Mouse (Mus musculus) midbrain, postnatal 0 days (tissue): ENCODE measurements at regions not wholly inside any gene's neighbourhood (a gene's known extent, or its start where the extent isn't known, plus 50 kb on each side); places are given as distances from the start of the nearest gene placed in this dataset.

Experiments
- ATAC-seq: fragments of 200-750 bp; cut with Nextera tagmentation; 2 replicates; pipeline ENCODE4 v1.8.0; 2017; ENCODE audit warnings: moderate number of reproducible peaks, mild to moderate bottlenecking, moderate TSS enrichment, moderate library complexity; ENCODE audit not compliant: low FRiP score
- DNase-seq: peaks from one replicate; pipeline ENCODE4 v3.0.0-alpha.2; 2015; ENCODE audit warnings: low spot score
- H3K27ac ChIP-seq: fragments of 300-500 bp; sonication (generic); 2 replicates; pipeline ENCODE4 v1.5.1; 2014; ENCODE audit warnings: low read depth, mild to moderate bottlenecking, low read length, mixed read lengths
- H3K27me3 ChIP-seq: fragments of 300-500 bp; sonication (generic); 2 replicates; pipeline ENCODE4 v1.6.1; 2014; ENCODE audit warnings: low read length, control low read depth, mixed read lengths; ENCODE audit not compliant: insufficient read depth
- H3K36me3 ChIP-seq: fragments of 300-500 bp; sonication (generic); 2 replicates; pipeline ENCODE4 v1.6.1; 2014; ENCODE audit warnings: low read length, control low read depth, mixed read lengths; ENCODE audit not compliant: insufficient read depth
- H3K4me1 ChIP-seq: fragments of 300-500 bp; sonication (generic); 2 replicates; pipeline ENCODE4 v1.6.1; 2014; ENCODE audit warnings: mild to moderate bottlenecking, control low read depth, antibody characterized with exemption, low read length, mixed read lengths; ENCODE audit not compliant: insufficient read depth
- H3K4me2 ChIP-seq: fragments of 300-500 bp; sonication (generic); 2 replicates; pipeline ENCODE4 v1.6.1; 2014; ENCODE audit warnings: low read depth, mild to moderate bottlenecking, low read length, mixed read lengths; ENCODE audit not compliant: poor library complexity, severe bottlenecking
- H3K4me3 ChIP-seq: fragments of 300-500 bp; sonication (generic); 2 replicates; pipeline ENCODE4 v1.5.1; 2014; ENCODE audit warnings: low read depth, mild to moderate bottlenecking, low read length, moderate library complexity
- H3K9ac ChIP-seq: fragments of 300-500 bp; sonication (generic); replicated peaks from 2 replicates; pipeline ENCODE4 v1.6.1; 2014; ENCODE audit warnings: mild to moderate bottlenecking, low read length, moderate library complexity, mixed read lengths; ENCODE audit not compliant: poor library complexity, severe bottlenecking
- H3K9me3 ChIP-seq: fragments of 300-500 bp; sonication (generic); 2 replicates; pipeline ENCODE4 v1.6.1; 2016; ENCODE audit warnings: low read length, control low read depth
- CTCF ChIP-seq: IDR thresholded peaks from 2 replicates; pipeline ENCODE4 v1.5.1; 2016; ENCODE audit warnings: antibody characterized with exemption, mild to moderate bottlenecking
- WGBS: fragments of 180-500 bp; shearing (Covaris S2); extraction: QIAGEN DNeasy Blood & Tissue Kit; methylation state at CpG from one replicate; pipeline ENCODE4 v1.1.7; 2014; 5-methylcytosine and 5-hydroxymethylcytosine counted together

GRCm38 (mm10) chr5:148757715-148758114 is 171.4 kb downstream of the Katnal1 start:
- no peak overlapping the region for H3K4me3 ChIP-seq

GRCm38 (mm10) chr5:148757236-148757635 is 171.9 kb downstream of the Katnal1 start:
- WGBS: 61% methylated on average over 8 of the region's 8 CpGs

More at GRCm38 (mm10) chr5:148757715-148758114, 171.4 kb downstream of the Katnal1 start:
- H3K4me1 ChIP-seq: no peaks in the 10 kb centered on the region
- no peak overlapping the region for H3K27ac ChIP-seq
- H3K9me3 ChIP-seq: no peaks in the 10 kb centered on the region
- H3K36me3 ChIP-seq: no peaks in the 10 kb centered on the region
- DNase-seq (no peak), ATAC-seq (no peak)
- TF ChIP-seq CTCF: no peak
- no peak overlapping the region for H3K4me2 ChIP-seq
- 82% methylated on average over 5 of the region's 5 CpGs for WGBS
- no peaks in the 10 kb centered on the region for H3K27me3 ChIP-seq
- no peak overlapping the region for H3K9ac ChIP-seq

GRCm38 (mm10) chr5:148756246-148756930 is 172.7 kb downstream of the Katnal1 start:
- 86% methylated on average over 16 of the region's 16 CpGs for WGBS
- ATAC-seq (no peak), DNase-seq (no peak)
- Histone ChIP-seq H3K36me3 (no peaks in the 10 kb centered on the region), H3K4me3 (no peak overlapping the region), H3K9ac (no peak overlapping the region), H3K9me3 (no peaks in the 10 kb centered on the region), H3K4me1 (no peaks in the 10 kb centered on the region), H3K27me3 (no peaks in the 10 kb centered on the region), H3K27ac (no peak overlapping the region), H3K4me2 (no peak overlapping the region)
- TF ChIP-seq CTCF: peak; percentile 60

More at GRCm38 (mm10) chr5:148757236-148757635, 171.9 kb downstream of the Katnal1 start:
- Histone ChIP-seq H3K27ac (no peak overlapping the region), H3K9me3 (no peaks in the 10 kb centered on the region), H3K27me3 (no peaks in the 10 kb centered on the region), H3K4me3 (no peak overlapping the region), H3K4me2 (no peak overlapping the region), H3K36me3 (no peaks in the 10 kb centered on the region), H3K4me1 (no peaks in the 10 kb centered on the region), H3K9ac (no peak overlapping the region)
- no peak for TF ChIP-seq CTCF
- ATAC-seq (no peak), DNase-seq (peak; percentile 37)

GRCm38 (mm10) chr5:148755807-148756206 is 173.3 kb downstream of the Katnal1 start:
- no peak overlapping the region for H3K4me2 ChIP-seq
- H3K27me3 ChIP-seq: no peaks in the 10 kb centered on the region
- DNase-seq (no peak), ATAC-seq (no peak)
- H3K4me1 ChIP-seq: no peaks in the 10 kb centered on the region
- H3K27ac ChIP-seq: no peak overlapping the region
- WGBS: 92% methylated on average over 8 of the region's 8 CpGs
- H3K9ac ChIP-seq: no peak overlapping the region
- TF ChIP-seq CTCF: no peak
- no peak overlapping the region for H3K4me3 ChIP-seq
- H3K36me3 ChIP-seq: no peaks in the 10 kb centered on the region
- H3K9me3 ChIP-seq: no peaks in the 10 kb centered on the region

- ATAC-seq: no peak
These were observed 174.2 kb downstream of the Katnal1 start for GRCm38 (mm10) chr5:148754896-148755295.

DNA sequence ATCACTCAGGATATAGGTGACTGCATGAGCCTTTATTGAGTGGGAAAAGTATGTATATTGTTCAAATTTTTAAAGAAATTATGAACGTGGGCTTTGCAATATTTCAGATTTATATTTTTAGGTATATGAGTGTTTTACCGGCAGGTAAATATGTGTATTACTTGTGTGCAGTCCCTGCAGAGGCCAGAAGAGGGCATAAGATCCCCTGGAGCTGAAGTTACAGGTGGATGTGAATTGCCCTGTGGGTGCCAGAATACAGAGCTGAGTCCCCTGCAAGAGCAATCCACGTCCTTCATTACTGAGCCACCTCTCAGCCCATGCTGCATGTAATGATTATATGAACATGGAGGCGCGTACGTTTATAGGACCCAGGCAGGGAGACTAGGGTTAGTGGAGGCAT is 174.8 kb downstream of the Katnal1 start:
- Histone ChIP-seq H3K4me1 (no peaks in the 10 kb centered on the region), H3K27ac (no peak overlapping the region), H3K9ac (no peak overlapping the region), H3K4me2 (no peak overlapping the region), H3K27me3 (no peaks in the 10 kb centered on the region), H3K9me3 (no peaks in the 10 kb centered on the region), H3K4me3 (no peak overlapping the region), H3K36me3 (no peaks in the 10 kb centered on the region)
- no peak for ATAC-seq
- DNase-seq: no peak
- TF ChIP-seq CTCF: peak; percentile 25; the same call in 1 of the 2 replicates
- WGBS: 92% methylated on average over 6 of the region's 6 CpGs

More at GRCm38 (mm10) chr5:148754896-148755295, 174.2 kb downstream of the Katnal1 start:
- Histone ChIP-seq H3K36me3 (no peaks in the 10 kb centered on the region), H3K4me2 (no peak overlapping the region), H3K9ac (no peak overlapping the region), H3K4me1 (no peaks in the 10 kb centered on the region), H3K4me3 (no peak overlapping the region), H3K27me3 (no peaks in the 10 kb centered on the region), H3K27ac (no peak overlapping the region), H3K9me3 (no peaks in the 10 kb centered on the region)
- TF ChIP-seq CTCF: no peak
- WGBS: 78% methylated on average over 10 of the region's 10 CpGs
- DNase-seq: no peak
